Mouse (Mus musculus) left cerebral cortex, adult 2 months (tissue): ENCODE measurements at regions not wholly inside any gene's neighbourhood (a gene's known extent, or its start where the extent isn't known, plus 50 kb on each side); places are given as distances from the start of the nearest gene placed in this dataset.
"Not testable (repeated sequence)": the region's sequence is repeated elsewhere in the genome, so short reads cannot be mapped to it uniquely, and the experiment has no call there.

Experiments
- DNase-seq, 2 experiments: peaks; one replicate each; pipeline ENCODE4 v3.0.0; 2021 to 2022; ENCODE audit warnings: low spot score in 2 of 2, mixed read lengths in 1 of 2; ENCODE audit errors: extremely low spot score in 1 of 2
- H3K27ac ChIP-seq: fragments of 200-600 bp; 2 replicates; pipeline ENCODE4 v1.8.1; 2022
- H3K4me3 ChIP-seq: fragments of 200-600 bp; 2 replicates; pipeline ENCODE4 v1.8.1; 2022
- CTCF ChIP-seq: fragments of 200-600 bp; IDR thresholded peaks from 2 replicates; pipeline ENCODE4 v1.8.1; 2022; ENCODE audit warnings: antibody characterized with exemption, mild to moderate bottlenecking, moderate library complexity
- intact Hi-C: fragments of 180-260 bp; cut with DNase I; formaldehyde crosslinking; loops from one replicate; pipeline ENCODE4 v1.15.1; 2025

DNA sequence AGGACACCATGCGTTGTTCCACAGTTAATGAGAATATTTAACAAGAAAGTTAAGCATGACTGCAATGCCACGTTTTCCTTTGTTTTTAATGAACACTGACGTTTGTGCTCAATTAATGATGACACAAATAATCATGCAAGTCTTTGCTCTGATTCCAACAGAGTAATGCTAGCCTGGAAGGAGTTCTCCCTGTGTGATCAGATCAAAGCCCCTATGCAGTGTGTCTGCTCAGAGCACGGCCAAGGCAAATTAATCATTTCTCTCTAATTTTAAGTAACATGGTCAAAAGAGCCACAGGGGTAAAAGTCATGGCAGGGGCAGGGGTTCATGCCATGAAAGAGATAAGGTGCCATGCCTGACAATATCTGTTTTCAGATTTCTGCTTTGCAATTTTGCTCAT lies 618.2 kb upstream of the Cdh8 start:
- Histone ChIP-seq H3K27ac (no peak overlapping the region), H3K4me3 (no peak overlapping the region)
- TF ChIP-seq CTCF, result no peak
- no peak for DNase-seq
- intact Hi-C loops, result no loop called here

DNA sequence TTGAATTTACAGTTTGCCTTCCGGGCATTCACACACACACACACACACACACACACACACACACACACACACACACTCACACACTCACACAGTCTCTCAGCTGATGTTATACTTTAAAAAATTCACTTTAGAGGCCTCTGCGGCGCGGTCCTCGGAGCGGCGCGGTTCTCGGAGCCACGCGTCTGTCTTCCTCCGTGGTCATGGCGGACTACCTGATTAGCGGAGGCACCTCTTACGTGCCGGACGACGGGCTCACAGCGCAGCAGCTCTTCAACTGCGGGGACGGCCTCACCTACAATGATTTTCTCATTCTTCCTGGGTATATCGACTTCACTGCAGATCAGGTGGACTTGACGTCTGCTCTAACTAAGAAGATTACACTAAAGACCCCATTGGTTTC lies 614.1 kb upstream of the Cdh8 start:
- H3K27ac ChIP-seq, DNase-seq, intact Hi-C loops, H3K4me3 ChIP-seq: not testable (repeated sequence)

DNA sequence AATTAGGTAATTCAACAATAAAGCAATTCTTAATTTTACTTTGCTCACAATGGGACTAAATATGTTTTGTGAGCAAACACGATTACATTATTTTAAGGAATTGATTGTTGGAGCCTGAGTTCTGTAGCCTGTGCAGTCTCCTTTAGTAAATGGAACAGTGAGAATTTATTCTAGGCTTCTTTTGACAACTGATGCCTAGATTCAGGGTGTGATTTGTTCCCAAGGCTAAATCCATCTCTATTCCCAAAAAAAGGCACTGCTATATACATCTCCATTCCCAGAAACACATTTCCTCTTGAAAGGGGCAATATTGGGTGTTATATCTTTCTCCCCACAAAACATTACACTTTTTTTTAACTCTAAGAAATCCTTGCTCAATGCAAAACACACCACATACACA lies 599.4 kb upstream of the Cdh8 start:
- no peak for TF ChIP-seq CTCF
- intact Hi-C loops, result no loop called here
- H3K27ac ChIP-seq, result no peak overlapping the region
- DNase-seq, result no peak
- H3K4me3 ChIP-seq, result no peak overlapping the region

DNA sequence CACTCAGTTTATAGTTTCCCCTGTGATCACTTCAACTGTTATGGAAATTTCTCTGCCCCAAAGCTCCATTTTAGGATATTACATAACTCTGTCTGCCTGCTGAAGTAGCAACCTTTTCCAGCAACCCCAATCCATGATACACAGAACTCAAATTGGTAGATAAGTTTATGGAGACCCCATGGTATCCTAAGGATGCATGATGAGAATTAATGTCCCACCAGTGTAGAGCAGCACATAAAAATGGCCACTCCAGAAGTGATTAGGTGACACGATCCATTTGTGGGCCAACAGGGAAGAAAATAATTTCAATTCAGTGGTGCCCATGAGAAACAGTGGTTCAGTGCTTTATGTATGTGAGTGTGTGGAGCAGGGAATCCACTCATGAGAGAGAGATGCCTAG lies 583.3 kb upstream of the Cdh8 start:
- no peak for DNase-seq
- intact Hi-C loops, result no loop called here
- Histone ChIP-seq H3K4me3 (no peak overlapping the region), H3K27ac (no peak overlapping the region)
- TF ChIP-seq CTCF, result no peak

DNA sequence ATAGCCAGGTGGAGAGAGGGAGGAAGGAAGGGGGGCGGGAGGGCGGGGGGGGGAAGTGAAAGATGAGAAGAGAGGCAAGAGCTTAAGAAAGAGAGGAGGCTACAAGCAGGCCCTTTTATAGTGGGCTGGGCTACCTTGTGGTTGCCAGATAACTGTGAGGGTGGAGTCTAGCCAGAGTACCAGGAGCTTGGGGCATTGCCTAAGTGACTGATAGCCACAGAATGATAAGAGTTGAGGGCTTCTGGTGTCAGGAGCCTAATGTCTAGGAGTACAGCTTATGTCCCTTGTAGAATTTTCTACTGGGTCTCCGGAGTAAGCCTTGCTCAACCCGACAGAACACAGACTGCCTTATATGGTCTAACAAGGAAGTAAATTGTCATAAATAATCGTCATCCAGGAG lies 567.4 kb upstream of the Cdh8 start:
- intact Hi-C loops, result no loop called here
- TF ChIP-seq CTCF, result no peak

DNA sequence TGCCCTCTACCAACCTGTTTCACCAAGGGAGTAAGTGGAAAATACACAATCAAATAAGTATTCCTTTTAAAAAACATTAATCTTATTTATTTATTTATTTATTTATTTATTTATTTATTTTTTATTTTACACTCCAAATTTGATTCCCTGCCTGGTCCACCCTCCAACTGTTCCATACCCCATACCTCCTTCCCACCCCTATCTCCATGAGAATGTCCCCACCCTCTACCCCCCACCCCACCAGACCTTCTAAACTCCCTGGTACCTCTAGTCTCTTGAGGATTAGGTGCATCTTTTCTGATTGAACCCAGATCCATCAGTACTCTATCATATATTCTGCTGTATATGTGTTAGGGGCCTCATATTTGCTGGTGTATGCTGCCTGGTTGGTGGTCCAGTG lies 538.4 kb upstream of the Cdh8 start:
- H3K27ac ChIP-seq, result no peak overlapping the region
- no peak overlapping the region for H3K4me3 ChIP-seq
- intact Hi-C loops, result no loop called here
- DNase-seq, result no peak
- no peak for TF ChIP-seq CTCF

More for the DNA sequence above, 567.4 kb upstream of the Cdh8 start:
- Histone ChIP-seq H3K27ac (no peak overlapping the region), H3K4me3 (no peak overlapping the region)
- no peak for DNase-seq

DNA sequence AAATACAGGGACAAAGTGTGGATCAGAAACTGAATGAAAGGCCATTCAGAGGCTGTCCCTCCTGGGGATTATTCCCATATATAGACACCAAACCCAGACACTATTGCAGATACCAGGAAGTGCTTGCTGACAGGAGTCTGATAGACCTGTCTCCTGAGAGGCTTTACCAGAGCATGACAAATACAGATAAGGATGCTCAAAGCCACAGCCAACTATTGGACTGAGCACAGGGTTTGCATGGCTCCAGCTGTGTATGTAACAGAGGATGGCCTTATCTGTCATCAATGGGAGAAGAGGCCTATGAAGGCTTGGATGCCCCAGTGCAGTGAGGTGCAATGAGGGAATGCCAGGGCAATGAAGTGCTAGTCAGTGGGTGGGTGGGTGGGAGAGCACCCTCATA lies 537.6 kb upstream of the Cdh8 start:
- Histone ChIP-seq H3K4me3 (no peak overlapping the region), H3K27ac (no peak overlapping the region)
- intact Hi-C loops, result no loop called here
- no peak for DNase-seq
- TF ChIP-seq CTCF, result no peak

DNA sequence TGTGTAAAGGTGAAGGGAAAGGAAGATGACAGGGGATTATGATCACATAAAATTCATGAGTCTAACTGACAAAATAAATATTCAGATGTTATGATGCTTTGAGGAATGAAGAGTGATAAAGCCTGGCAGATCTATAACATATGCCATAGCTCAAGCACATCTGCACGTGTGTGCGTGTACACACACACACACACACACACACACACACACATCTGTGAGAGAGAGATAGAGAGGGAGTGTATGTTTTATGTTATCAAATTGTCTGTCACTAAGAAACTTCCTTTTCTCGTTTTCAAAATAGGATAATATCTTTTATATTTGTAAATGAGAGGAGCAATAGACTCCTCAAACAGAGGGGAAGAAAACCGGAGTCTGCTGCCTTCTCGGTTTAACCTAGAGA lies 516.9 kb upstream of the Cdh8 start:
- Histone ChIP-seq H3K27ac (no peak overlapping the region), H3K4me3 (no peak overlapping the region)
- DNase-seq, result no peak
- no peak for TF ChIP-seq CTCF
- intact Hi-C loops, result no loop called here
